Mouse (Mus musculus) limb, embryonic 11.5 days (tissue): ENCODE measurements around the gene Pdrg1. TPM values are rescaled to one million over a fixed set of nuclear protein-coding genes. Genes with fewer than 3 reads are reported as not detected.

ENCODE experiments used
- ATAC-seq: fragments of 200-750 bp; cut with Nextera tagmentation; 2 replicates; pipeline ENCODE4 v1.8.0; 2017; ENCODE audit warnings: low read depth; ENCODE audit not compliant: insufficient number of reproducible peaks, low FRiP score, low TSS enrichment
- DNase-seq: peaks from one replicate; pipeline ENCODE4 v3.0.0-alpha.2; 2015; ENCODE audit warnings: low spot score
- H3K27ac ChIP-seq: fragments of 300-500 bp; sonication (generic); replicated peaks from 2 replicates; pipeline ENCODE4 v1.5.1; 2014; ENCODE audit warnings: low read depth, mild to moderate bottlenecking, low read length
- H3K27me3 ChIP-seq: fragments of 300-500 bp; sonication (generic); 2 replicates; pipeline ENCODE4 v1.6.1; 2014; ENCODE audit warnings: mild to moderate bottlenecking, low read length, mixed read lengths; ENCODE audit not compliant: control insufficient read depth, insufficient read depth
- H3K36me3 ChIP-seq: fragments of 300-500 bp; sonication (generic); 2 replicates; pipeline ENCODE4 v1.6.1; 2014; ENCODE audit warnings: mild to moderate bottlenecking, low read length, moderate library complexity, mixed read lengths; ENCODE audit not compliant: control insufficient read depth, insufficient read depth
- H3K4me1 ChIP-seq: fragments of 300-500 bp; sonication (generic); 2 replicates; pipeline ENCODE4 v1.6.1; 2014; ENCODE audit warnings: low read length, mixed read lengths; ENCODE audit not compliant: control insufficient read depth, insufficient read depth
- H3K4me2 ChIP-seq: fragments of 300-500 bp; sonication (generic); 2 replicates; pipeline ENCODE4 v1.6.1; 2014; ENCODE audit warnings: low read depth, mild to moderate bottlenecking, moderate library complexity; ENCODE audit not compliant: severe bottlenecking
- H3K4me3 ChIP-seq: fragments of 300-500 bp; sonication (generic); 2 replicates; pipeline ENCODE4 v1.5.1; 2014; ENCODE audit warnings: low read depth, low read length
- H3K9ac ChIP-seq: fragments of 300-500 bp; sonication (generic); 2 replicates; pipeline ENCODE4 v1.6.1; 2014; ENCODE audit warnings: mild to moderate bottlenecking, low read length
- H3K9me3 ChIP-seq: fragments of 300-500 bp; sonication (generic); 2 replicates; pipeline ENCODE4 v1.6.1; 2016; ENCODE audit warnings: low read length; ENCODE audit not compliant: control insufficient read depth
- WGBS: fragments of 180-500 bp; shearing (Covaris S2); extraction: QIAGEN DNeasy Blood & Tissue Kit; methylation state at CpG from one replicate; pipeline ENCODE4 v1.1.7; 2014; 5-methylcytosine and 5-hydroxymethylcytosine counted together
- polyA plus RNA-seq: library from polyadenylated mRNA; unstranded; fragments of >200 nt; fragmentation: Nextera tagmentation; extraction: Ambion mirVana; gene quantifications from 2 replicates; pipeline ENCODE4 v1.2.1, GENCODE M21; 2014

Gene Pdrg1
- polyA plus RNA-seq, 1 experiment from 2014 or later: 59.0 TPM

DNA sequence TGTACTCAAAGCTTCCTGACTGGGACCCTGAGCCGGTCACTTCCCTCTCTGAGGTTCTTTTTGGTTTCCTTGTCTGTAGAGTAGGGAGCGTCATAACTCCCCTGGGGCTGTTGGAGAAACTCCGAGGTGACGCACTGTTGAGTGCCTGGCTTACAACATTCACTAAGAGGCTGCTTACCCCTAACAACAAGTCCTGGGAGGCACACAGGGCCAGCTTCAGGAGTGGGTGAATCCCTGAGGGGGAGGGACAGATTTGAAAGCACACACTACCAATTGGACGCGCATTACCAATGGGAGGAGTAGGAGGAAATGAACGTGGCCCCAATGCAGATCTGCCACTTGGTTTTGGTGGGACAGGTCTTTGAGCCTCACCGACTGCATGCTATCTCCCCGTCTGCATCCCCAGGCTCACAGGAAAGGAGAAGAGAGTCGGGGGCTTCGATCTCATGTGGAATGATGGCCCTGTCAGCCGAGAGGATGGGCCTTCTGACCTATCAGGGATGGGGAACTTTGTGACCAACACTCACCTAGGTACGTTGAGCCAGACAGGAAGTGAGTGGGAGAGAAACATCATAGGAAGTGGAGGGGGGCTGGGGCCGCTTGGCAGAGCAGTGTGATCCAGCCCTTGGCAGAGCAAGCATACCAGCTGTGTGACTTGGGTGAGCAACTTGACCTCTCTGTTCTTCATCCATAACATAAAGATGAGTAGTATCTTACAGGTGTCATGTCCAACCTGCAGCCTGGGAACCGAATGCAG is 12.6 kb downstream of the Pdrg1 start:
- Histone ChIP-seq H3K27me3 (no peaks in the 10 kb centered on the region), H3K4me1 (no peaks in the 10 kb centered on the region), H3K36me3 (no peaks in the 10 kb centered on the region), H3K4me2 (no peak overlapping the region), H3K9me3 (no peaks in the 10 kb centered on the region), H3K27ac (no peak overlapping the region), H3K9ac (no peak overlapping the region), H3K4me3 (no peak overlapping the region)
- WGBS: 80% methylated on average over 15 of the region's 15 CpGs
- DNase-seq: no peak
- no peak for ATAC-seq

GRCm38 (mm10) chr2:152997046-152997445 is 18.2 kb downstream of the Pdrg1 start:
- WGBS: 74% methylated on average over 4 of the region's 4 CpGs
- no peak overlapping the region for H3K9ac ChIP-seq
- H3K27ac ChIP-seq: no peak overlapping the region
- DNase-seq (no peak), ATAC-seq (no peak)
- H3K4me3 ChIP-seq: no peak overlapping the region
- H3K4me1 ChIP-seq: no peaks in the 10 kb centered on the region
- no peaks in the 10 kb centered on the region for H3K9me3 ChIP-seq
- no peaks in the 10 kb centered on the region for H3K36me3 ChIP-seq
- no peak overlapping the region for H3K4me2 ChIP-seq
- H3K27me3 ChIP-seq: no peaks in the 10 kb centered on the region

DNA sequence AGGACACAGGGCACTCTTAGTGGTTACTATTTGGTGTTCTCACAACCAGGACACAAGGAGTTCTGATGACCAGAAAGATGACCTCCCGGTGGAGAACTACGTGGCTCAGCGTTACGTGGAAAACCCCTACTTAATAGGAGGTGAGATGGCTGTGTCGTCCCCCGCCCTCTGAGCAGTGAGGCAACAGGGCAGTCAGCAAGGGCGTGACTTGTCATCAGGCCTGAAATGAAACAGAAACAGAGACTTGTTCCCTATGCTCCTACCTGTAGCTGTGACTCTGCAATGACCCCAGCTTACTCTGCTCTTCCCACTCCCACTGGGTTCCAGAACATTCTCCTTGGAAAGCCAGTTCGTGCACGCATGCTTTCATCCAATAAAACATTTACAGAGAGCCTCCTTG is 23.7 kb downstream of the Pdrg1 start:
- 89% methylated on average over 9 of the region's 9 CpGs for WGBS
- Histone ChIP-seq H3K4me2 (no peak overlapping the region), H3K9ac (no peak overlapping the region), H3K9me3 (no peaks in the 10 kb centered on the region), H3K4me3 (no peak overlapping the region), H3K27ac (no peak overlapping the region), H3K4me1 (no peaks in the 10 kb centered on the region), H3K27me3 (0 out of 2 replicates have a peak, but pooled peaks cover 2% of the 10 kb centered on the region), H3K36me3 (no peaks in the 10 kb centered on the region)
- DNase-seq: no peak
- ATAC-seq: no peak

DNA sequence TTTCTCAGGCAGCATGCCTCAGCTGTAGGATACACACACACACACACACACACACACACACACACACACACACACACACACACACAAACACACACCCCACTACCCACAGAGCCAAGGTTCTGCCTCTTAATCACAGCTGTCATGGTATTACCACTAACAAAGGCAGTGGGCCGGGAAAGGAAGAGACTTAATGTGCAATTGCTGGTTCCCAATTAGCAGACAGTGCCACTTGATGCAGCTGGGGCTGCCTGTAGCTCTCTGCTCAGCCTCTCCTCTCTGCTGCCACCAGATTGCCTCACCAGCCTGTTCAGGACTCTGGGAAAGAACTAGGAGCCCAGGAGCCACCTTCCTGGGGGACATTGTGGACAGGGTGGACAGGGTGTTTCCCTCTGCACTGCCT is 29.6 kb downstream of the Pdrg1 start:
- DNase-seq (no peak), ATAC-seq (no peak)
- H3K9me3 ChIP-seq: no peaks in the 10 kb centered on the region
- no peaks in the 10 kb centered on the region for H3K36me3 ChIP-seq
- no peak overlapping the region for H3K9ac ChIP-seq
- 14% methylated on average over 1 of the region's 1 CpGs for WGBS
- H3K4me2 ChIP-seq: no peak overlapping the region
- no peak overlapping the region for H3K4me3 ChIP-seq
- no peaks in the 10 kb centered on the region for H3K4me1 ChIP-seq
- H3K27ac ChIP-seq: no peak overlapping the region
- H3K27me3 ChIP-seq: 0 out of 2 replicates have a peak, but pooled peaks cover 2% of the 10 kb centered on the region

DNA sequence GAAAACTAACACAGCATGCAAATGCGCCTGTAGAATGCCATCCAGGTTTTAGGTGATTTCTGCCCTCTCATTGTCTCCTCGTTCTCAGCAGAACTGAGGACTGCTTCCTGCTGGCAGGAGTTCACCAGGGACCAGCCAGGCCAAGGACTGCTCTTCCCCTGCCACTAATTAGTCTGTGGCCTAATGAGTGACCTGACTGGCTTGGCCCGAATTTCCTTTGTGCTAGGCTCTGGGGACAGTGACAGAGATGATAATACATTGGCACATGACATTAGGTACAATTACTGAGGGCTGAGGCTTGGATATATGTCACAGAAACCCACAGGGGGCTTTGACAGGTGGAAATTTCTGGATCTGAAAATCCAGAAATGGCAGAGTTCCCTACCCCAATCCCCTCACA is 38.2 kb downstream of the Pdrg1 start:
- no peak overlapping the region for H3K4me3 ChIP-seq
- H3K27ac ChIP-seq: no peak overlapping the region
- H3K4me1 ChIP-seq: no peaks in the 10 kb centered on the region
- no peak for ATAC-seq
- 66% methylated on average over 3 of the region's 3 CpGs for WGBS
- no peak for DNase-seq
- H3K9ac ChIP-seq: no peak overlapping the region
- H3K4me2 ChIP-seq: no peak overlapping the region
- no peaks in the 10 kb centered on the region for H3K9me3 ChIP-seq
- H3K36me3 ChIP-seq: no peaks in the 10 kb centered on the region
- no peaks in the 10 kb centered on the region for H3K27me3 ChIP-seq

DNA sequence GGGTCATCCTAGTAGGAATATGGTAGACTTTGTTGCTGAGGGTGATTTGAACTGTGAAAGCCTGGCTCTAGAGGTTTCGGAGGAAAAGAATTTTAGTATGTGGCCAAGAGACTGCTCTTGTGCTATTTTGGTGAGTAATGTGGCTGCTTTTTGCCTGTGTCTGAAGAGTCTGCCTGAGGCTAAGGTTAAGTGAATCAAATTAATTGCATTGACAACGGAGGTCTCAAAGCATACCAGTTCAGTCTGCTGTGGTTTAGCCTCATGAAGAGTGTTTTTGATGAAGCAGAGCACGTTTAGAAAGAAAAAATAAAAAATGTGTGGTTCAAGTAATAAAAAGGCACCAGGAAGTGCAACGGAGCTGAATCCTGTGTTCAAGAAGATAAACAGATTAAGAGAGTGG is 49.7 kb downstream of the Pdrg1 start:
- Histone ChIP-seq H3K27ac (no peak overlapping the region), H3K4me3 (no peak overlapping the region), H3K9ac (no peak overlapping the region), H3K27me3 (no peaks in the 10 kb centered on the region), H3K36me3 (no peaks in the 10 kb centered on the region), H3K4me2 (no peak overlapping the region), H3K4me1 (no peaks in the 10 kb centered on the region), H3K9me3 (no peaks in the 10 kb centered on the region)
- no peak for DNase-seq
- no peak for ATAC-seq
- 71% methylated on average over 4 of the region's 4 CpGs for WGBS

DNA sequence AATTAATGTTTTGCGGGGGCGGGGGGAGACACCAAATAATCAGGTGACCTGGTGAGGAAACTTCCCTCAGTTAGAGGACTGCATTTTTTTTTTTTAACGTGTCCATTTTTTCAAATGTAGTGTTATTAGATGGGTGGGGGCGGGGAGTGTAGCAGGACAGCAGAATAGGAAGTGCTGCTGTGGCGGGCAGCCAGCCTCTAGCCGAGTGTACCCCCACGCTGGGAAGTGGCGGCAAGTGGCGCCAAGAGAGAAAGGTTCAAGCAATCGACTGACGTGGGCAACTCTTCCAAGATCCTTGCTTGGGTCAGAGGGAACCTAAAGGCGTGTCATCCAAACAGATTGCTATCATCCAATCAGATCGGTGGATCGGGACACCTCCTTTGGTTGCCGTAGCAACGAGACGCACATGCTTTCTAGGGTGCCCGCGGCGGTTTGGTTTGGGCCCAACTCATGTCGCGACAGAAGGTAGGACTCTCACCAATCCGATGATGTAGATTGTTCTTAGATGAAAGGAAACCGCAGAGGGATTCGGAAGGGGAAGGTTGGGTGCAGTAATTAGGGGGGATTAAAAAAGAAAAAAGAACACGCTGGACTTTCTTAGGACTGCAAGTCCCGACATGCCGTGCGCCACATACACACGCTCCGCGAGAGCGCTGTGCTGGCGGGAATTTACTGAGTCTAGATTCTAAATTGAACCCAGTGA is 53.0 kb downstream of the Pdrg1 start, which contains the start of gene Ttll9:
Gene Ttll9 (plus strand): TSS at position 395 of the 703 bp plus-strand sequence.
- H3K4me1 ChIP-seq: no peaks in the 10 kb centered on the region
- H3K9ac ChIP-seq: no peak within 1 kb of the TSS
- H3K4me3 ChIP-seq: peak within 1 kb of the TSS; percentile 39
- no peaks in the 10 kb centered on the region for H3K27me3 ChIP-seq
- H3K4me2 ChIP-seq: peak within 1 kb of the TSS; percentile 68
- ATAC-seq: peak; percentile 90
- H3K27ac ChIP-seq: no peak within 1 kb of the TSS
- H3K9me3 ChIP-seq: no peaks in the 10 kb centered on the region
- WGBS: 3% methylated on average over 34 of the region's 34 CpGs
- peak; percentile 83 for DNase-seq
- H3K36me3 ChIP-seq: no peaks in the 10 kb centered on the region
